Mouse (Mus musculus) MEL (cell line): ENCODE measurements around the gene 1700092M07Rik.

Experiments
- CTCF ChIP-seq, 3 experiments: IDR thresholded peaks in 2 of 3; conservative IDR thresholded peaks in 1 of 3; 2 replicates each; pipeline ENCODE4 v1.5.1; 2011 to 2012; ENCODE audit warnings: low read length in 3 of 3, low read depth in 2 of 3, mild to moderate bottlenecking in 2 of 3, improper control_type of control experiment in 1 of 3, inconsistent platforms in 1 of 3, mixed read lengths in 1 of 3, moderate library complexity in 1 of 3; ENCODE audit not compliant: control insufficient read depth in 1 of 3, insufficient read depth in 1 of 3, poor library complexity in 1 of 3, severe bottlenecking in 1 of 3
- EP300 ChIP-seq, 2 experiments: IDR thresholded peaks; 2 replicates each; pipeline ENCODE4 v1.6.1; 2011; ENCODE audit warnings: improper control_type of control experiment in 2 of 2, low read length in 2 of 2, low read depth in 1 of 2, mild to moderate bottlenecking in 1 of 2
- GATA1 ChIP-seq: IDR thresholded peaks from 2 replicates; pipeline ENCODE4 v1.6.1; 2011; ENCODE audit warnings: low read depth, low read length, improper control_type of control experiment
- HCFC1 ChIP-seq: IDR thresholded peaks from 2 replicates; pipeline ENCODE4 v1.6.1; 2012; ENCODE audit warnings: low read depth, mild to moderate bottlenecking, inconsistent platforms, low read length, improper control_type of control experiment, moderate library complexity
- JUND ChIP-seq: IDR thresholded peaks from 2 replicates; pipeline ENCODE4 v1.6.1; 2011; ENCODE audit warnings: low read depth, mild to moderate bottlenecking, improper control_type of control experiment, low read length
- POLR2A ChIP-seq, 2 experiments: IDR thresholded peaks; 2 replicates each; pipeline ENCODE4 v1.6.1; 2011 to 2012; ENCODE audit warnings: low read length in 2 of 2, mild to moderate bottlenecking in 2 of 2, control low read depth in 1 of 2, improper control_type of control experiment in 1 of 2, low read depth in 1 of 2, moderate library complexity in 1 of 2; ENCODE audit not compliant: control insufficient read depth in 1 of 2, insufficient read depth in 1 of 2, poor library complexity in 1 of 2
- POLR2AphosphoS5 ChIP-seq: IDR thresholded peaks from 2 replicates; pipeline ENCODE4 v1.6.1; 2012; ENCODE audit warnings: low read depth, borderline replicate concordance, mild to moderate bottlenecking, inconsistent platforms, low read length, moderate library complexity, mixed read lengths
- RCOR1 ChIP-seq: IDR thresholded peaks from 2 replicates; pipeline ENCODE4 v1.6.1; 2012; ENCODE audit warnings: low read depth, mild to moderate bottlenecking, inconsistent platforms, low read length, improper control_type of control experiment
- TAL1 ChIP-seq: IDR thresholded peaks from 2 replicates; pipeline ENCODE4 v1.6.1; 2012; ENCODE audit warnings: mild to moderate bottlenecking, inconsistent platforms, low read length, moderate library complexity, mixed read lengths
- USF2 ChIP-seq, 2 experiments: IDR thresholded peaks; 2 replicates each; pipeline ENCODE4 v1.6.1; 2011 to 2012; ENCODE audit warnings: improper control_type of control experiment in 2 of 2, low read length in 2 of 2, borderline replicate concordance in 1 of 2, inconsistent platforms in 1 of 2, low read depth in 1 of 2, mild to moderate bottlenecking in 1 of 2; ENCODE audit not compliant: insufficient read depth in 1 of 2

DNA sequence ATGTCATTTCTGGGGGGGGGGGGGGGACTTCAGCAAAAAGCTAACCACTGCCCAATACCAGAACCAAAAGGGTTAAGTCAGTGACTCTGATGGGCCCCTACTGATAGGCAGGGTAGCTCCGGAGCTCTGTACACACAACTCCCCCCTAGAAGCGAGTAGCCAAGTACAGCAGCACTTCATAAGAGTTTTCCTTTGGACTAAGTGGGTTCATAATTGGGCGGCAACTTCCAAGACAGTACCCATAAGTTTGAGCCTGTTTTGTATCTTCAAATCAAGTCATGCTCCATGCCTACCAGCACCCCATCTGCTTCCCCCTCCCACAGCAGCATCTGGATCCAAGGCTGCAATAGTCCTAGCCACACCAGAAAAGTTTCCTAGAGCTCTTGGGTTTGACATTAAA lies 15.1 kb downstream of the 1700092M07Rik start:
- TF ChIP-seq HCFC1 = no peak
- no peak for TF ChIP-seq CTCF (IDR thresholded peaks at IDR 0.05 in 2 of 3, conservative IDR thresholded peaks at IDR 0.05 in 1 of 3; ENCODE audit: control insufficient read depth in 1 of 3, insufficient read depth in 1 of 3, low read depth in 2 of 3, low read length in 3 of 3, poor library complexity in 1 of 3, severe bottlenecking in 1 of 3)
- TF ChIP-seq POLR2AphosphoS5 = no peak
- no peak for TF ChIP-seq EP300 (IDR thresholded peaks at IDR 0.05; ENCODE audit: low read depth in 1 of 2, low read length in 2 of 2)
- TF ChIP-seq GATA1 = no peak
- TF ChIP-seq USF2 (IDR thresholded peaks at IDR 0.05; ENCODE audit: borderline replicate concordance in 1 of 2, insufficient read depth in 1 of 2, low read depth in 1 of 2, low read length in 2 of 2) = no peak
- TF ChIP-seq POLR2A (IDR thresholded peaks at IDR 0.05; ENCODE audit: control insufficient read depth in 1 of 2, insufficient read depth in 1 of 2, low read depth in 1 of 2, low read length in 2 of 2, poor library complexity in 1 of 2) = no peak
- TF ChIP-seq TAL1 = no peak
- TF ChIP-seq JUND = no peak
- no peak for TF ChIP-seq RCOR1
